Mouse (Mus musculus) liver, embryonic 16.5 days (tissue): ENCODE measurements around the gene Jsrp1. TPM values are rescaled to one million over a fixed set of nuclear protein-coding genes. Genes with fewer than 3 reads are reported as not detected.
A peak's percentile ranks its signal among the peaks of the same experiment; 100 is the strongest.
"Not testable (repeated sequence)": the region's sequence is repeated elsewhere in the genome, so short reads cannot be mapped to it uniquely, and the experiment has no call there.

Experiments
- ATAC-seq: fragments of 200-750 bp; cut with Nextera tagmentation; 2 replicates; pipeline ENCODE4 v1.8.0; 2017; ENCODE audit warnings: low read depth, mild to moderate bottlenecking, moderate number of reproducible peaks, moderate library complexity
- H3K27ac ChIP-seq: fragments of 300-500 bp; sonication (generic); 2 replicates; pipeline ENCODE4 v1.5.1; 2014; ENCODE audit warnings: mild to moderate bottlenecking, low read length
- H3K27me3 ChIP-seq: fragments of 300-500 bp; sonication (generic); 2 replicates; pipeline ENCODE4 v1.6.1; 2014; ENCODE audit warnings: low read depth, low read length, mixed read lengths; ENCODE audit not compliant: control insufficient read depth, insufficient read depth
- H3K36me3 ChIP-seq: fragments of 300-500 bp; sonication (generic); 2 replicates; pipeline ENCODE4 v1.6.1; 2014; ENCODE audit warnings: mild to moderate bottlenecking; ENCODE audit not compliant: control insufficient read depth, insufficient read depth
- H3K4me1 ChIP-seq: fragments of 300-500 bp; sonication (generic); 2 replicates; pipeline ENCODE4 v1.6.1; 2014; ENCODE audit warnings: low read depth, low read length, mixed read lengths; ENCODE audit not compliant: control insufficient read depth
- H3K4me2 ChIP-seq: fragments of 300-500 bp; sonication (generic); 2 replicates; pipeline ENCODE4 v1.6.1; 2014; ENCODE audit warnings: low read depth, low read length, mixed read lengths
- H3K4me3 ChIP-seq: fragments of 300-500 bp; sonication (generic); 2 replicates; pipeline ENCODE4 v1.5.1; 2014; ENCODE audit warnings: low read depth, mild to moderate bottlenecking, low read length
- H3K9ac ChIP-seq: fragments of 300-500 bp; sonication (generic); 2 replicates; pipeline ENCODE4 v1.6.1; 2014; ENCODE audit warnings: low read depth, low read length
- H3K9me3 ChIP-seq: fragments of 300-500 bp; sonication (generic); replicated peaks from 2 replicates; pipeline ENCODE4 v1.6.1; 2016; ENCODE audit warnings: low read length; ENCODE audit not compliant: control insufficient read depth
- WGBS: fragments of 180-500 bp; shearing (Covaris S2); extraction: QIAGEN DNeasy Blood & Tissue Kit; methylation state at CpG from one replicate; pipeline ENCODE4 v1.1.7; 2014; ENCODE audit not compliant: insufficient replicate concordance; 5-methylcytosine and 5-hydroxymethylcytosine counted together
- polyA plus RNA-seq: library from polyadenylated mRNA; unstranded; fragments of >200 nt; fragmentation: Nextera tagmentation; extraction: Ambion mirVana; gene quantifications from 2 replicates; pipeline ENCODE4 v1.2.1, GENCODE M21; 2015

Jsrp1 gene
- polyA plus RNA-seq, 1 experiment from 2014 or later, result 1.2 TPM

DNA sequence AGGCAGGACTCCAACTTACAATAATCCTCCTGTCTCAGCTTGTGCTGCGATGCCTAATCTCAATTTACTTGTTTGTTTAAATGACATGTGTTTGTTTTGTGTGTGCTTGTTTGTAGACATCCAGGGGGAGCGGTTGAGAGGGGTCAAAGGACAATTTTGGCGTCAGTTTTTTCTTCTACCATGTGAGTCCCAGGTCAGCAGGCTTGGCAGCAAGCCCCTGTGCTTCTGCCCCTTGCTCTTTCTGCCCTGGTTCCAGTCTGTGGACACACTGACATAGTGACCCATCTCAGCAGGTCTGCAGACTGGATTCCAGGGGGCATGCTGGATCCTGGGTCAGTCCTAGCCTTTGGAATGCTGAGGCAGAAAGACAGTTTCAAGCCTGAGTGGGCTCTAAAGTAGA lies 6.1 kb upstream of the Jsrp1 start:
- Histone ChIP-seq H3K4me3 (no peak overlapping the region), H3K9ac (peak overlapping the region; percentile 50), H3K4me2 (peak overlapping the region; percentile 41; the same call in 1 of the 2 replicates), H3K27ac (peak overlapping the region; percentile 85), H3K36me3 (no peaks in the 10 kb centered on the region), H3K9me3 (no peaks in the 10 kb centered on the region), H3K4me1 (peaks cover 40% of the 10 kb centered on the region), H3K27me3 (no peaks in the 10 kb centered on the region)
- WGBS, result 42% methylated on average over 3 of the region's 3 CpGs
- peak; percentile 30 for ATAC-seq

DNA sequence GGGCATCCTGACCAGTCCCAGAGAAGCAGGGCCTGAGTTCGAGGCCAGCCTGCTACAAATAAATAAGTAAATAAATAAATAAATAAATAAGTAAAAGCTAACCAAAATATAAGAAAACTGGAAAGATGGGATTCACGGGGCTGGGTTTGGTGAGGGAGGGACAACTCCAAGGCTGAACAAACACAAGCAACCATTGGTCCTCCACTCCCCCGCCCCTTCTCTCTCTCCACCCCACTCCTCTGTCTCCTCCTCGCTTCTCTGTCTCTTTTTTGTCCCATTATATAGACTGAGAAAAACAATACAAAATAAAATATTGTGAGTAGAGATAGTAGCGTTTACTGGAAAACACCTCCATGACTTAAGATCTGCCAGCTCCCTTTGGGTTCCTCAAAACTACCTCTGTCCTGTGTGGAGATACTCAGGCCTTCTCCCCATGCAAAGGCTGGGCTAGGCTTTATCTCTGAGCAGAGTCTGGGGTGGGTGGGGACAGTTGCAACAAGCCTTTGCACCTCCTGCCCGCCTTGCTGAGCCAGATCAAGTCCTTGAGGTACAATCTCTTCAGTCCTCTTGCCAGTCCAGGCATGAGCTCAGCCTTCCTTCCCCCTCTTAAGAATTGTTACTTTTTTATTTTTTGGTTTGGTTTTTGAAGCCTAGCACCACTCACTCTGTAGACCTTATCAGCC lies 5.4 kb upstream of the Jsrp1 start:
- H3K27me3 ChIP-seq, result no peaks in the 10 kb centered on the region
- H3K4me3 ChIP-seq, result no peak overlapping the region
- peak; percentile 95 for ATAC-seq
- H3K9me3 ChIP-seq, result no peaks in the 10 kb centered on the region
- H3K4me1 ChIP-seq, result peaks cover 33% of the 10 kb centered on the region
- H3K36me3 ChIP-seq, result no peaks in the 10 kb centered on the region
- 36% methylated on average over 6 of the region's 6 CpGs for WGBS
- H3K9ac ChIP-seq, result peak overlapping the region; percentile 29
- H3K4me2 ChIP-seq, result peak overlapping the region; percentile 41
- peak overlapping the region; percentile 85 for H3K27ac ChIP-seq

DNA sequence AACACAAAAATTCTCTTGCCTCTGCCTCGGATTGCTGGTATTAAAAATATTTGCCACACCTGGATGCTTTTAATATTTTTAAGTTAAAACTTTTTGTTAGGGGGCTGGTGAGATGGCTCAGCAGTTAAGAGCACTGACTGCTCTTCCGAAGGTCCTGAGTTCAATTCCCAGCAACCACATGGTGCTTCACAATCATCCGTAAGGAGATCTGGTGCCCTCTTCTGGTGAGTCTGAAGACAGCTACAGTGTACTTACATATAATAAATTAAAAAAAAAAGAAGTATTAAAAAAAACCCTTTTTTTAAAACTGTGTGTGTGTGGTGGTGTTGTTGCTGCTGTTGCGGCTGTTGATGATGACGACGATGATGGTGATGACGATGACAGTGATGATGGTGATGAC lies 4.7 kb upstream of the Jsrp1 start:
- not testable (repeated sequence) for ATAC-seq, H3K9ac ChIP-seq, H3K9me3 ChIP-seq, H3K27me3 ChIP-seq, H3K4me2 ChIP-seq, H3K4me3 ChIP-seq, H3K36me3 ChIP-seq
- Histone ChIP-seq H3K27ac (peak overlapping the region; percentile 85), H3K4me1 (peaks cover 29% of the 10 kb centered on the region)
- WGBS, result 85% methylated on average over 7 of the region's 7 CpGs

DNA sequence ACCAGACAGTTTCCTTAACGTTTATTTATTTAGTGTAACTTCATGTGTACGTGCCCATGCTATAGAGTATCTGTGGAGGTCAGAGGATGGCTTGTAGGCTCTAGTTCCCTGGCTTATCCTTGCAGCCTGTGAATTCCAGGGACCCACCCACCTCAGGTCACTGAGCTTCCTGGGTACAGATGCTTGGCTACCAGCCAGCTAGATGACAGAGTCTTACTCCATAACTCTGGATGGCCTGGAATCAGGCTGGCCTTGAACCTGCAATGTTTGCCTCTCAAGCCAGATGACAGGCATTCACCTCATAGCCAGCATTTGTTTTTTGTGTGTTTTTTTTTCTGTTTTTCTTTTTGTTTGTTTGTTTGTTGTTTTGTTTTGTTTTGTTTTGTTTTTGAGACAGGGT lies 3.9 kb upstream of the Jsrp1 start:
- H3K27ac ChIP-seq, result no peak overlapping the region
- no peaks in the 10 kb centered on the region for H3K36me3 ChIP-seq
- H3K4me3 ChIP-seq, result no peak overlapping the region
- no peak overlapping the region for H3K9ac ChIP-seq
- H3K27me3 ChIP-seq, result peaks cover 8% of the 10 kb centered on the region
- no peak for ATAC-seq
- H3K4me1 ChIP-seq, result peaks cover 24% of the 10 kb centered on the region
- no peaks in the 10 kb centered on the region for H3K9me3 ChIP-seq
- 60% methylated on average over 2 of the region's 2 CpGs for WGBS
- no peak overlapping the region for H3K4me2 ChIP-seq

DNA sequence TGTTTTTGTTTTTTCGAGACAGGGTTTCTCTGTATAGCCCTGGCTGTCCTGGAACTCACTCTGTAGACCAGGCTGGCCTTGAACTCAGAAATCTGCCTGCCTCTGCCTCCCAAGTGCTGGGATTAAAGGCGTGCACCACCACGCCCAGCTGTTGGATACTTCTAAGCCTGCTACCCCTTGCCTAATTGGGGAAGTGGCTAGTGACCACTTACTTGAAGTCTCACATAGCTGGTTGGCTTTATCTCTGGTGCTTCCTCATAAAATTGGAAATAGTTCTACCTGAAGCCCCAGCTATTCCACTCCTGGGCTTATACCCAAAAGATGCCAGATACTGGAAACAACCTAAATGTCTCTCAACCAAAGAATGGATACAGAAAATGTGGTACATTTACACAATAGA lies 3.0 kb upstream of the Jsrp1 start:
- not testable (repeated sequence) for H3K9me3 ChIP-seq, H3K4me2 ChIP-seq, ATAC-seq, H3K27ac ChIP-seq, H3K4me3 ChIP-seq, H3K9ac ChIP-seq, H3K36me3 ChIP-seq
- Histone ChIP-seq H3K4me1 (peaks cover 23% of the 10 kb centered on the region), H3K27me3 (peaks cover 11% of the 10 kb centered on the region)
- 54% methylated on average over 3 of the region's 3 CpGs for WGBS

DNA sequence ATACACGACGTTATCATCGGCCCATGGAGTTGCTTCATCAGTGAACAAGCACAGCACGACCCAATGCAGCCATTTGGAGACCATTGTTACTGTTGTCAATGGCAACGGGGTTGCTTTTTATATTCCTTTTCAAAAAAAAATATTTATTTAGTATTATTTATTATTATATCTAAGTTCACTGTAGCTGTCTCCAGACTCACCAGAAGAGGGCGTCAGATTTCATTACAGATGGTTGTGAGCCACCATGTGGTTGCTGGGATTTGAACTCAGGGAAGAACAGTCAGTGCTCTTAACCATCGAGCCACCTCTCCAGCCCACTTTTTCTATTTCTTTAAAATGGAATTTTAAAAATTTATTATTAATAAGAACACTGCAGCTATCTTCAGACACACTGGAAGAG lies 1.5 kb upstream of the Jsrp1 start:
- Histone ChIP-seq H3K27me3 (peaks cover 25% of the 10 kb centered on the region), H3K4me1 (peaks cover 17% of the 10 kb centered on the region), H3K4me3 (no peak overlapping the region), H3K36me3 (no peaks in the 10 kb centered on the region), H3K9ac (no peak overlapping the region), H3K9me3 (no peaks in the 10 kb centered on the region), H3K27ac (no peak overlapping the region), H3K4me2 (no peak overlapping the region)
- ATAC-seq, result no peak
- 53% methylated on average over 7 of the region's 7 CpGs for WGBS

GRCm38 (mm10) chr10:80812391-80813041 lies 782 bp downstream of the Jsrp1 start:
- Histone ChIP-seq H3K27ac (no peak overlapping the region), H3K4me1 (peaks cover 12% of the 10 kb centered on the region), H3K9me3 (no peaks in the 10 kb centered on the region), H3K4me2 (no peak overlapping the region), H3K27me3 (peaks cover 48% of the 10 kb centered on the region), H3K36me3 (no peaks in the 10 kb centered on the region), H3K4me3 (no peak overlapping the region), H3K9ac (no peak overlapping the region)
- WGBS, result 47% methylated on average over 5 of the region's 5 CpGs
- ATAC-seq, result no peak

DNA sequence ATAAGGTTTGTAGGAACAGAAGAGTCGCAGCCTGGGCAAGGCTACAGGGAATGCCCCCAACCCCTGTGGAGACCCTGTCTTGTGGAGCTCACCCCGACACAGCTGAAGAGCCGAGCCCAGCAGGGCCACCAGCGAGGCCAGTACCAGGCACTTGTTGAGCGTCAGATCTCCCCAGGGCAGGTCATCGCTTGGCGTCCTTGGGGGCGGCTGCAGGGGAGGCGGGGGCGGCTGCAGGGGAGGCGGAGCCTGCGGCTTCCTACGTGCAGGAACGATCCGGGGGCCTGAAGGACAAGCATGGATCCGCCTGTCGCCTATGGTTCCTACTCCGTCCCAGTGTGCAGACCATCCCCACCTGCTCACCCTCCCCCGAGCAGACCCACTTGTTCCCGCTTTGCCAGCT lies 3.2 kb downstream of the Jsrp1 start:
- Histone ChIP-seq H3K36me3 (no peaks in the 10 kb centered on the region), H3K4me3 (no peak overlapping the region), H3K9ac (no peak overlapping the region), H3K27ac (no peak overlapping the region), H3K4me1 (peaks cover 36% of the 10 kb centered on the region), H3K9me3 (no peaks in the 10 kb centered on the region), H3K4me2 (no peak overlapping the region), H3K27me3 (peaks cover 61% of the 10 kb centered on the region)
- no peak for ATAC-seq
- WGBS, result 10% methylated on average over 19 of the region's 20 CpGs

GRCm38 (mm10) chr10:80808985-80809632 lies 4.2 kb downstream of the Jsrp1 start:
- H3K9me3 ChIP-seq, result no peaks in the 10 kb centered on the region

More at GRCm38 (mm10) chr10:80808985-80809632, 4.2 kb downstream of the Jsrp1 start:
- H3K4me1 ChIP-seq, result peaks cover 38% of the 10 kb centered on the region
- H3K27ac ChIP-seq, result no peak overlapping the region
- peaks cover 61% of the 10 kb centered on the region for H3K27me3 ChIP-seq
- WGBS, result 11% methylated on average over 18 of the region's 18 CpGs
- H3K4me3 ChIP-seq, result no peak overlapping the region
- ATAC-seq, result no peak
- no peak overlapping the region for H3K9ac ChIP-seq
- peaks cover 9% of the 10 kb centered on the region for H3K36me3 ChIP-seq
- H3K4me2 ChIP-seq, result no peak overlapping the region
